Mouse (Mus musculus) liver, postnatal 0 days (tissue): ENCODE data around the gene Gas2l3.

Experiments used
- CTCF ChIP-seq: sonication (generic); IDR thresholded peaks from 2 replicates; pipeline ENCODE4 v1.5.1; 2016; ENCODE audit warnings: antibody characterized with exemption, low read depth
- EP300 ChIP-seq: IDR thresholded peaks from 2 replicates; pipeline ENCODE4 v1.6.1; 2016; ENCODE audit warnings: antibody characterized with exemption, low read depth, mild to moderate bottlenecking

GRCm38 (mm10) chr10:89443115-89443622, 598 bp downstream of the Gas2l3 start:
- TF ChIP-seq CTCF (no peak), EP300 (no peak)
